In the genomic region with DNA sequence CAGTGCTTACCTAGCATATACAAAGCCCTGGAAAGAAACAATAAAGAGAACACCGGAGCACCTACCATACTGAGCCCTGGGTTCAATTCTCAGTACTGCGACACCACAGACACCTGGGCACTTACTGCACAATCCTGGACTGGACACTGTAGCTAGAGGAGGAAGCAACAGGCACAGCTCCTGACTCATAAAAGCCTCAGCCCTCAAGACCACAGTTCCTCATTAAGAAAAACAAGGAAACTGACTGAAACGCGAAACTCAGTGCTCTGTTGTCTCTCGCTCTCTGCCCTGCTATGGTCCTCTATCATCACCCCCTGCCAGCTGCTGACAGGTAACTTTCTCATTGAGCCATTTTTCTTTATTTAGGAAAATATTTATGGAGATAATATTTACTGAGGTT, we compare ENCODE assay signal across 8 mouse cellular contexts. TPM values are rescaled to one million over a fixed set of nuclear protein-coding genes. Genes with fewer than 3 reads are reported as not detected.
A peak's percentile ranks its signal among the peaks of the same experiment; 100 is the strongest.
DNase-seq lines count a peak whose midpoint lies in the region; ATAC-seq and TF ChIP-seq lines count a peak whose summit lies in the region.

A gene (plus strand): TSS at position 242 of the 400 bp plus-strand sequence.

- TF ChIP-seq EP300 in ES-Bruce4 (IDR thresholded peaks at IDR 0.05; ENCODE audit: insufficient read depth, low read depth, low read length): no peak

- peaks cover 24% of the 10 kb centered on the region for H3K36me3 ChIP-seq in heart, embryonic 16.5 days (ENCODE audit: control insufficient read depth, insufficient read depth)
- peaks cover 16% of the 10 kb centered on the region for H3K36me3 ChIP-seq in ES-Bruce4 (ENCODE audit: control insufficient read depth, insufficient read depth, low read length, poor library complexity, severe bottlenecking)
- peaks cover 39% of the 10 kb centered on the region for H3K36me3 ChIP-seq in embryonic facial prominence, embryonic 13.5 days
- H3K36me3 ChIP-seq in liver, embryonic 12.5 days: peaks cover 47% of the 10 kb centered on the region

- TF ChIP-seq CTCF in ES-Bruce4 (IDR thresholded peaks at IDR 0.05; ENCODE audit: low read depth, low read length): no peak

- H3K27ac ChIP-seq in heart, embryonic 16.5 days (ENCODE audit: low read length): no peak within 1 kb of the TSS
- H3K27ac ChIP-seq in ES-Bruce4 (ENCODE audit: insufficient read depth, low read length): no peak within 1 kb of the TSS
- H3K27ac ChIP-seq in embryonic facial prominence, embryonic 13.5 days: no peak within 1 kb of the TSS
- H3K27ac ChIP-seq in liver, embryonic 12.5 days: no peak within 1 kb of the TSS

- H3K9me3 ChIP-seq in heart, embryonic 16.5 days (replicated peaks; ENCODE audit: control insufficient read depth, low read length): no peaks in the 10 kb centered on the region
- H3K9me3 ChIP-seq in ES-Bruce4 (replicated peaks; ENCODE audit: control insufficient read depth, insufficient read depth, low read length, poor library complexity, severe bottlenecking): no peaks in the 10 kb centered on the region
- no peaks in the 10 kb centered on the region for H3K9me3 ChIP-seq in embryonic facial prominence, embryonic 13.5 days
- H3K9me3 ChIP-seq in liver, embryonic 12.5 days (replicated peaks): no peaks in the 10 kb centered on the region

- H3K9ac ChIP-seq in heart, embryonic 16.5 days (ENCODE audit: low read length): no peak within 1 kb of the TSS
- no peak within 1 kb of the TSS for H3K9ac ChIP-seq in ES-Bruce4 (ENCODE audit: low read depth, poor library complexity, severe bottlenecking)
- 0 out of 2 replicates have a peak within 1 kb of the TSS, but pooled peaks have one; percentile 1 for H3K9ac ChIP-seq in embryonic facial prominence, embryonic 13.5 days
- H3K9ac ChIP-seq in liver, embryonic 12.5 days: no peak within 1 kb of the TSS

- H3K4me3 ChIP-seq in heart, embryonic 16.5 days (ENCODE audit: low read length): no peak within 1 kb of the TSS
- no peak within 1 kb of the TSS for H3K4me3 ChIP-seq in ES-Bruce4 (ENCODE audit: low read depth, low read length)
- H3K4me3 ChIP-seq in embryonic facial prominence, embryonic 13.5 days: no peak within 1 kb of the TSS
- no peak within 1 kb of the TSS for H3K4me3 ChIP-seq in liver, embryonic 12.5 days

- H3K4me2 ChIP-seq in heart, embryonic 16.5 days (ENCODE audit: low read depth, low read length): no peak within 1 kb of the TSS
- H3K4me2 ChIP-seq in embryonic facial prominence, embryonic 13.5 days: no peak within 1 kb of the TSS
- no peak within 1 kb of the TSS for H3K4me2 ChIP-seq in liver, embryonic 12.5 days

- H3K4me1 ChIP-seq in heart, embryonic 16.5 days (ENCODE audit: control insufficient read depth, insufficient read depth, low read length): peaks cover 16% of the 10 kb centered on the region
- peaks cover 2% of the 10 kb centered on the region for H3K4me1 ChIP-seq in ES-Bruce4 (ENCODE audit: control insufficient read depth, insufficient read depth, low read length)
- peaks cover 24% of the 10 kb centered on the region for H3K4me1 ChIP-seq in embryonic facial prominence, embryonic 13.5 days
- peaks cover 33% of the 10 kb centered on the region for H3K4me1 ChIP-seq in liver, embryonic 12.5 days

- DNase-seq in heart, postnatal 25 days (ENCODE audit: low spot score): no peak
- DNase-seq in frontal cortex, postnatal 36 days (ENCODE audit: low spot score in 2 of 2): no peak
- DNase-seq in cerebellum, adult 18-20 months: no peak
- DNase-seq in thymus, postnatal 10 days (ENCODE audit: low spot score in 2 of 2): no peak

- intact Hi-C loops in heart, postnatal 25 days (cut with DNase I): no loop called here

- ATAC-seq in heart, embryonic 16.5 days (replicated peaks; ENCODE audit: extremely low read depth, insufficient read depth, low FRiP score): no peak
- ATAC-seq in embryonic facial prominence, embryonic 13.5 days (ENCODE audit: insufficient number of reproducible peaks, insufficient read depth, low FRiP score, low TSS enrichment, low read depth): no peak
- ATAC-seq in liver, embryonic 12.5 days: no peak

- TF ChIP-seq POLR2A in ES-Bruce4 (IDR thresholded peaks at IDR 0.05; ENCODE audit: insufficient read depth, low read length): no peak

- no peaks in the 10 kb centered on the region for H3K27me3 ChIP-seq in heart, embryonic 16.5 days (ENCODE audit: control insufficient read depth, insufficient read depth, low read length)
- no peaks in the 10 kb centered on the region for H3K27me3 ChIP-seq in ES-Bruce4 (ENCODE audit: control insufficient read depth, insufficient read depth, low read length, poor library complexity, severe bottlenecking)
- H3K27me3 ChIP-seq in embryonic facial prominence, embryonic 13.5 days: no peaks in the 10 kb centered on the region
- H3K27me3 ChIP-seq in liver, embryonic 12.5 days (replicated peaks): no peaks in the 10 kb centered on the region

- 87% methylated on average over 5 of the region's 5 CpGs for WGBS in heart, embryonic 16.5 days
- WGBS in embryonic facial prominence, embryonic 13.5 days: 83% methylated on average over 5 of the region's 5 CpGs
- 73% methylated on average over 5 of the region's 5 CpGs for WGBS in liver, embryonic 12.5 days (ENCODE audit: insufficient replicate concordance)

RNA-seq across cellular contexts. Expression of the gene that starts here (rescaled TPM):
- 9.0 and 12.3 TPM in 2 replicates for polyA plus RNA-seq in heart, embryonic 16.5 days (2015; fragmentation: Nextera tagmentation; extraction: Ambion mirVana)
- 1 to 10 TPM; 9.1 to 9.5 TPM for total RNA-seq in heart, postnatal 25 days (2021)
- polyA plus RNA-seq in ES-Bruce4 (2011; ENCODE audit: insufficient read depth, insufficient read length, low read depth, missing spikeins): 32.6 and 34.1 TPM in 2 replicates
- 13.0 and 15.5 TPM in 2 replicates for polyA plus RNA-seq in embryonic facial prominence, embryonic 13.5 days (2015; fragmentation: Nextera tagmentation; extraction: Ambion mirVana)
- 12.4 and 13.4 TPM in 2 replicates for polyA plus RNA-seq in liver, embryonic 12.5 days (2016; fragmentation: Nextera tagmentation; extraction: Ambion mirVana)
